Mouse (Mus musculus): ENCODE data around the gene Slc44a1. TPM values are rescaled to one million over a fixed set of nuclear protein-coding genes. Genes with fewer than 3 reads are reported as not detected.

Slc44a1 gene
- total RNA-seq, 2 experiments from 2014 or later, result 109 to 114 TPM

DNA sequence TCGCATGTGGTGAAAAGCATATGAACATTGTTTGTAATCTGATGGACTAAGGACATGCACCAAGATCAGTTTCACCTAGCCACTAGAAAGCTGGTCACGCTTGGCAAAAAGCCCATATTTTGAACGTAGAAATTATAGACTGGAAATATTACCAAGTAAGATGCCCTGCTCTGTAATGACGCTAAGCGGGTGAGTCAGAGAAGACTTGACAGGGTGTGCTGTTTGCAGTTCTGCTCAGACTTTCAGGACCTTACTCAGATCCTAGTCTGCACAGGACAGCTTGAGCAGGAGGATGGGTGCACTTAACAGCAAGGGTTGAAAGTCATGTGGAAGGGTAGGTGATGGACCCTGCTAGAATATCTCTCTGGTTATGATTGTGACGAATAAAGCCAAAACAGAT, 85.3 kb downstream of the Slc44a1 start:
- DNase-seq (ENCODE audit: extremely low spot score in 1 of 2, low spot score in 1 of 2), result no peak

DNA sequence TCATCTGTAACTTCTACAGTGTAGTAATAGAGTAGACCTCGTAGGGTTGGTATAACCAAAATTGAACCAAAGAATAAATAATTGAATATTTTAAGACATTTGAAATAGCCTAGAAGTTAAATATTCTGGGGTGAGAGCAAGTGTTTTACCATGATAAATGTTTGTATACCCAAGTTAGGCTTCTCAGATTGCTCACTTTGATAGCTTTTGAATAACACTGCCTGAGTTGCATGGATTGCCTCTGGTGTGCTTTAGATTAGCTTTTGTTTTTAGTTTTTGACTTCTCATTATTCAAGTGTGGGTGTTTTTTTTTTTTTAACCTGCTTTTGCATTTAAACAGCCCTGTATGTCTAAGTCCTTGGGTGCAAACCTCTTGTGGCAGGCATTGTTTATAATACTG, 85.8 kb downstream of the Slc44a1 start:
- no peak for DNase-seq (ENCODE audit: extremely low spot score in 1 of 2, low spot score in 1 of 2)

DNA sequence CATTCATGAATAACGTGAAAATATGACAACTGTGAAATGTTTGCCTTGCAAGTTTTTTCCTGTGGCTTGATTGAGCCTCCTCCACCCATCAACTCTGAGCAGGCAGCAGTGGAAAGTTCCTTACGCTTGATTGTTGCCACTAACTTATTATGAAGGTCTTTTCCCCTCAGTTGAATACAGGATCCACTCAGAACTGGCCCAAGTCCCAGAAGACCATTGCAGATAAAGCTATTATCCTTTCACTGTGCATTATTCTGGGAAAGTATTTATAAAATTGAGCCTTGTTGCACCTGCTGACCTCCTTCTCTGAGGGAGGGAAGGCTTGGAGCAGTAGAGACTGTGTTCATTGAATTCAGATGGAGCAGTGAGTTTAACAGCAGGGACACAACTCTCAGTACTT, 86.2 kb downstream of the Slc44a1 start:
- no peak for DNase-seq (ENCODE audit: extremely low spot score in 1 of 2, low spot score in 1 of 2)

DNA sequence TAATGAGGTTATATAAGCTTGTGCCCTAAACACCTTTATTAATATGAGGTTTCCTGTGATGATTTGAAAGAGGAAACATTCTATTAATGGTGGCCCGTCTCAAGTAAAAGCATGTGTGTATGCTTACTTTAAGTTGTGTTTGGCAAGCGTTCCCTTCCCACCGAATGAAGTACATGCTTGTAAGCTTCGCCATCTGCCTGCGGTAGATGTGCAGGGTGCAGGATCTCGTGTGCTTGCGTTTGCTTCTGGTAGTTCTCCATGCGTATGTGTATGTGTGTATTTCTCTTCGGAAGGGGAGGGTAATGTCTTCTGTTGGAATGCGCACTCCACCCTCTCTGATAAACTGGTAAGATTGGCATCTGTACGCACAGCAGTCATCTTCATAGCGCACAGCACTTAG, 95.6 kb downstream of the Slc44a1 start:
- DNase-seq (ENCODE audit: extremely low spot score in 1 of 2, low spot score in 1 of 2), result no peak

- DNase-seq (ENCODE audit: extremely low spot score in 1 of 2, low spot score in 1 of 2), result no peak
Measured at GRCm38 (mm10) chr4:53537101-53537500, 96.9 kb downstream of the Slc44a1 start.

DNA sequence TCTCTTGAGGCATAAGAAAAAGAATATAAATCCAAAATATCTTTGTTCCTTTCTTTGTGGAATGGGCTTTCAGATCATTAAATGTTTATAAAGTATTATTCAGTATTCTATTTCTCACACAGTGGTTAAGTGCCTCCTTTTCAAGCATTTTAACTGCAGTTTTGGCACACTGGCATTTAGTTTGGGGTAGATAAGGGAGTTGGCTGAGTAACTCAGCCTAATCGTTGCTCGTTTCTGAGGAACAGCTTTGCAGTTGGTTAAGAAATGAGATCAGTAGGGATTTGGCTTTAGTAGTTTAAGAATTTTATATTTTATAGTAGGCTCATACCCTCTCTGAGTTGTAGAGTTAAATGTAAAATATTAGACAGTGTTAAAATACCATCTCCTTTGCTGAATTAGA, 97.3 kb downstream of the Slc44a1 start:
- no peak for DNase-seq (ENCODE audit: extremely low spot score in 1 of 2, low spot score in 1 of 2)

- no peak for DNase-seq (ENCODE audit: extremely low spot score in 1 of 2, low spot score in 1 of 2)
Measured at GRCm38 (mm10) chr4:53538600-53538999, 98.4 kb downstream of the Slc44a1 start.

DNA sequence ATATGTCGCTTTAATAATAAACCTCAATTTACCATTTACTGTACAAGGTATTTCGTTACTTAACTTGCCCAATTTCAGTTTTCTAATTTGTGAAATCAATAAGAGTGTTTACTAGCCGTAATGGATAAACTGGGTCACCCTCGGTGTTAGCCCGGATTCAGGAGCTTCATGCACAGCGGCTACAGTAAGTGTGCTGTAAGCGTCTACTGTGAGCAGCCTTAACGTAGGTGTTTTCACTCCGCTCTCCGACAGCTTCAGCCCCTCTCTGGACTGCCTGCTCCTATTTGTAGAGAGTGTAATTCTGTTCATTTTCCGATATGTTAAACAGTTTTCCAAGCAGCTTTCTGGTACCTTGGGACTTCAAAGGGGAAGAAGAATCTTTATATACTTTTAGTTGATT, 99.7 kb downstream of the Slc44a1 start:
- no peak for DNase-seq (ENCODE audit: extremely low spot score in 1 of 2, low spot score in 1 of 2)

GRCm38 (mm10) chr4:53543421-53543820, 103.2 kb downstream of the Slc44a1 start:
- DNase-seq (ENCODE audit: extremely low spot score in 1 of 2, low spot score in 1 of 2), result no peak

- no peak for DNase-seq (ENCODE audit: extremely low spot score in 1 of 2, low spot score in 1 of 2)
Measured at GRCm38 (mm10) chr4:53544889-53545288, 104.7 kb downstream of the Slc44a1 start.

DNA sequence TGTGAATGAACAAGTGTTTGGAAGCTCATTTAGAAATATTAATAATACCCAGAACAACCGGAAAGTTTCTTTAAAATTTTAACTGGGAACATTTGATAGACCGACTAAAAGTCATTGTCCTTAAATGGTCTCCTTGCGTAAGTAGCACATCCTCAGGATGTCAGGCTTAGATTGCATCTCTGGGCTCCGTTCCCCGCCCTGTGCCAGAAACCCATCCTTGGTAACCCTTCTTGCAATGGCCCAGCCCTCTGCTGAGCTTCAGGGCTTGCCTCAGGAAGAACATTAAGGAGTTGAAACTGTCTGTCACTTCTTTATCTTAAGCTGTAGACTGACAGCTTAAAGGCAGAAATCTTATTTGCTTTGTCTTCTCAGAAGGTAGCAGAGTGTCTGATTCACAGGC, 107.2 kb downstream of the Slc44a1 start:
- no peak for DNase-seq (ENCODE audit: extremely low spot score in 1 of 2, low spot score in 1 of 2)

DNA sequence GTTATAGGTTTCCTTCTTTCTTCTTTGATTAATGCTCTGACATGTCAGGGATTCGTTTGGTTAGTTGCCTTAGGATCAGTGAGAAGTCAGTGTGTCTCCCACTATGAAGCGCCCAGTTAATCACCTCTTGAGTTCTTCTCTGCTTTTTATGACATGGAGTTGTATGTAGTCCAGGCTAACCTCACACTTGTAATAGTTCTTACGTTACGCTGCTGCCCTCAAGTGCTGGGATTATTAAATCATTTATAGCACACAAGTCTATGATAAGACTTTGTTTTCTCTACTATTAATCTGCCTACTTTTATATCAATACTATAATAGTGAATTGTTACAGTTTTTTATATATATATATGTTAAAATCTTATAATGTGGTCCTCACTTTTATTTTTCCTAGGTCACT, 109.2 kb downstream of the Slc44a1 start:
- no peak for DNase-seq (ENCODE audit: extremely low spot score in 1 of 2, low spot score in 1 of 2)

DNA sequence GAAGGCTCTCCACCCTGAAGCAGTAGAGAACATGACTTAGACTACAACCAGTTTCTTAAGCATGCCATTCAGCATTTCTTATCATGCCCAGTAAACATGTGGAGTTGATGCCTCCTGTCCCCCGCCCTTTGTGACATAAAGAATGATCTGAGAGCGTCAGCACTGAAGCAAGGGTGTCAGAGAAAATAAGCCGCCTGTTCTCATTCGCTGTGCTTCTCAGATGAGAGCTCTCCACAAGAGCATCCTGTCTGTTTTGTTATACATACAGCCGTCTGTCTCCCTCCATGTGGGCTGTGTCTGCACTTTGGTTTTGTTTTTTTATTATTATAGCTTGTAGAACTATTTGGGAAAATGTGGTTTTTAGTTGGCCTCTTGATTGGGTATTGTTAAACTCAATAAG, 124.4 kb downstream of the Slc44a1 start:
- no peak for DNase-seq (ENCODE audit: extremely low spot score in 1 of 2, low spot score in 1 of 2)

DNA sequence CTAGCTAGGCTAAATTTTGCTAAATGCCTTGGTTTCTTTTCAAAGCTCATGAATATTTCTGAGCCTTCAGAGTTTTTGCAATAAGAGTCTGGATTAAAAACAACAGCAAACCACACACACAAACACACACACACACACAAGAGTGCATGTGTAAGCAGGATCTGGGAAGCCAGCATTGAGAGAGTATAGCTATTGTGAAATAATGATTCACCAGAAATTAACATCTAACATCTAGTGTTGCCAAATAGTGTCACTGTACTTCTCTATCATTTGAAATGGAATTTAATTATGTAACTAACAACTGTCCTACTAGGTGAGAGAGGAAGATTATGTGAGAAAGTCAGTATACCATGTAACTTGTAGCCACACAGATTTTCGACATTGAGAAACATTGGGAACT, 126.9 kb downstream of the Slc44a1 start:
- no peak for DNase-seq (ENCODE audit: extremely low spot score in 1 of 2, low spot score in 1 of 2)

GRCm38 (mm10) chr4:53575558-53575957, 135.3 kb downstream of the Slc44a1 start:
- DNase-seq (ENCODE audit: extremely low spot score in 1 of 2, low spot score in 1 of 2), result no peak

DNA sequence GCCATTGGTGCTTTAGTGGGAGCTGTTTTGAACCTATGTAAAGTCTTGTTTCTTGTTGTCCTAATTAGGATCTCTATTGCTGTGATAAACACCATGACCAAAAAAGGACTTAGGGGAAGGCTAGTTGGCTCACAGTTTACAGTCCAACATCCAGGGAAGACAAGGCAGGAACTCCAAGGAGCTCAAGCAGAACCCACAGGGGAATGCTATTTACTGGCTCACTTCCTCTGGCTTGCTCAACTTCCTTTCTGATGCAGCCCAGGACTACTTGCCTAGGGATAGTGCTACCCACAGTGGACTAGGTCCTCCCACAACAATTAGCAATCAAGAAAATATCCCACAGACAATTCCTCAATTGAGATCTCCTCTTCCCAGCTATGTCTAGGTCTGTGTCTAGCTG, 147.5 kb downstream of the Slc44a1 start:
- no peak for DNase-seq (ENCODE audit: extremely low spot score in 1 of 2, low spot score in 1 of 2)

- DNase-seq (ENCODE audit: extremely low spot score in 1 of 2, low spot score in 1 of 2), result no peak
Measured at GRCm38 (mm10) chr4:53588936-53589335, 148.7 kb downstream of the Slc44a1 start.

GRCm38 (mm10) chr4:53589466-53589865, 149.3 kb downstream of the Slc44a1 start:
- DNase-seq (ENCODE audit: extremely low spot score in 1 of 2, low spot score in 1 of 2), result no peak

DNA sequence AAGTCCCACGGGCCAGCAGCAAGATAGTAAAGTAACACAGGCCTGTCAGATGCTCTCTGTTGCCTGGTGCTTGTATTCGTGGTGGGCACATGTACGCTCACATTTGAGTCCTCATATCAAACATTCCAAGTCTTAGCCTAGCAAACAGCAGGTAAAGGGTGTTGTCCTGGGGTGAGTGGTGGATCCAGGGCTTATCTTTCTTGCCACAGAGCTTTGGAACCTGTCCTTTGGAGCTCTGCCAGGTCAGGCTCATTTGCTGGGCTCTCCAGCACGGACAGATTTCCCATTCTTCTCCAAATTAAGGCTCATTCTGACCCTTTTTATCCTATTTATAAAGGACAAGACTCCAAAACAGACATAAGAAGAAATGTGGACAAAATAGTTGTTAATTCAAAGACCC, 149.9 kb downstream of the Slc44a1 start:
- DNase-seq (ENCODE audit: extremely low spot score in 1 of 2, low spot score in 1 of 2), result no peak

DNA sequence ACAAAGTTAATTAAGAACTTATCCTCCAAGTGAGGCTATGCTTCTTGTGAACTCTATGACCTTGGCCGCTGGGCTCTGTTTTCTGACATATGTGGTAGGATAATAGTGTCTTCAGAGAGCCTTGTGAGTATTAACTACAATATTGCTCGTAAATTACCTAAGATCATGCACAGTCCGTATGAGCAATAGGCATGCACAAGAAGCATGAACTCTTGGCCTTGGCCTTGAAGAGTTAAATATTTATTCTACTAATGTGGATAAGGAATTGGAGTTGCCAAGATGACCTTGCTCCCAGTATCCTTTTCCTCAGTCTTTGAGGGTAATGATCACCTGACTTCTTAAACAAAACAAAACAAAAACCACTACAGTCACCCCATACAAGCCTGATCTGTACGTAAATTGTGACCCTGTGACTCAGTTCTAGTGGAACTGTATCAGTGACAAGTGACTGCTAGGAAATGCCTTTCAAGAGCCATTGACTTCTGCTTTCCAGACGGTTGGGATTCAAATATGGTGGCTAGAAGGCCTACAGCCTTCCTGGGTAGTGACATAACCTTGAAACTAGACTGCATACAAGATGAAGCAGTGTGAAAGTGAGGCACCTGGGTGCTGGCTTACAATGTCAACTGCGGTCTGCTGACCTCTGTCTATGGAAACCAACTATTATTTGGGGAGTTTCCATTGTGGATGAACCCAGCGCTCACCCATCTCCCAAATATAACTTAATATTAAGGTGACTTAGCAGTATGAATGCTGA, 150.7 kb downstream of the Slc44a1 start:
- no peak for DNase-seq (ENCODE audit: extremely low spot score in 1 of 2, low spot score in 1 of 2)

- no peak for DNase-seq (ENCODE audit: extremely low spot score in 1 of 2, low spot score in 1 of 2)
Measured at GRCm38 (mm10) chr4:53591536-53591935, 151.3 kb downstream of the Slc44a1 start.

- DNase-seq (ENCODE audit: extremely low spot score in 1 of 2, low spot score in 1 of 2), result no peak
Measured at GRCm38 (mm10) chr4:53591941-53592340, 151.7 kb downstream of the Slc44a1 start.

DNA sequence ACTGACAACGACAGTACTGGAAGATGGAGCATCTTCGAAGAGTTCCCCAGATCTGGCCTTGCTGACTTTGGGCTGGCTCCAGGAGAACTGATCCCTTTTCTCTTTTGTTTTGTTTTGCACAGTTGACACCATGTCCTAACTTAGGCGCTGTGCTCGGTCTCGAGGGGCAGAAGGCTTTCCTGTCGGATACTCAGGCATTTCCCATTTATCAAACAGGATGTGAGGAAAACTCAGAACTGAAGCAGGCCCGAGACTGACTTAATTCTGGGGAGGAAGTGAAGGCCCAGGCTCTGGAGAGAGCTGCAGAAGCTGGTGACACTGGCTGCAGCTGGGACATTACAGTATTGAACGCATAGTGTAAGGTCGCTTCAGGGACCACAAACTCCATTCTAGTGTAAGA, 152.2 kb downstream of the Slc44a1 start:
- no peak for DNase-seq (ENCODE audit: extremely low spot score in 1 of 2, low spot score in 1 of 2)
